Mouse (Mus musculus): ENCODE measurements at regions not wholly inside any gene's neighbourhood (a gene's known extent, or its start where the extent isn't known, plus 50 kb on each side); places are given as distances from the start of the nearest gene placed in this dataset.
"Not testable (repeated sequence)": the region's sequence is repeated elsewhere in the genome, so short reads cannot be mapped to it uniquely, and the experiment has no call there.

DNA sequence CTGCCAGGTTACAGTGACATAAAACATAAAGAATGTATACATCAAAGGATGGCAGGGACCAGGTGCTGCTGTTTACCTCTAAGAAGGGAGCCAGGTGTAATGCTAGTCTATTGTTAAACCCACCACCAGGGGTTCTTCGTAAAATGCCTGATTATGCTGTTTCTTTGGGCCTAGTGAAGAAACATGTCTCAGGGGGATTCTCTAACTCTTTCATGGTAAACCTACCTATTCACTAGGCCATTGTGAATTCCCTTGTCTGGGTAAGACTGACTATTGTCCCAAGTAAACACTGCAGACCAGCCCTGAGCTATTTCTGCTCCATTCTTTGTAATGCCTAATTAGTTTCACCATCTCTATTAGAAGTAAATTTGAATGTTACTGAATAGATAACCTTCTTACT is 194.3 kb upstream of the Tmem47 start:
- not testable (repeated sequence) for H3K4me2 ChIP-seq (ENCODE audit: low read depth); H3K27ac ChIP-seq (ENCODE audit: low read depth, low read length); H3K27me3 ChIP-seq (ENCODE audit: control insufficient read depth, insufficient read depth, low read length); ATAC-seq (ENCODE audit: insufficient read depth, low FRiP score, low TSS enrichment); H3K9me3 ChIP-seq (ENCODE audit: control insufficient read depth, low read length); H3K4me1 ChIP-seq (ENCODE audit: control insufficient read depth, insufficient read depth, low read length); DNase-seq (ENCODE audit: low spot score); H3K9ac ChIP-seq (ENCODE audit: low read length); H3K36me3 ChIP-seq (ENCODE audit: control insufficient read depth, insufficient read depth, low read length); H3K4me3 ChIP-seq (ENCODE audit: low read depth, low read length)
- 90% methylated on average over 1 of the region's 1 CpGs for WGBS

DNA sequence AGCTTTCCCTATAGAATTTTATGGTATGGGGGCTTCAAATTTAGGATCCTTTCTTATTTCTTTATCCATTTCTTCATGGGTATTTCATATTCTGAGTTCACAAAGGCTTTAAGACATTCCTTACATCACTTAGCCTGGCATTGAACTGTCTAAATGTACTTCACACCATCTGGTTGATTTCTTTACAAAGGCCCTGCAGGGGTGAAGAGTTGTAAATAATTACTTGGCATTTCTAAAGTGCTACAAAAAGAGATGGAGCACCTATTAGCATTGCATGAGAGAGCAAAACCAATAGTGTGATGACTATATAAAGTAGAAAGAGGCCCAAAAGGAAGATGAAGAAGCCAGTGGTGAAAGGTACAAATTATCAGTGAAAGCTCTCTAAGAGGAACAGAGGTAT is 169.0 kb upstream of the Tmem47 start:
- no peaks in the 10 kb centered on the region for H3K27me3 ChIP-seq (ENCODE audit: control insufficient read depth, insufficient read depth, low read length)
- no peaks in the 10 kb centered on the region for H3K36me3 ChIP-seq (ENCODE audit: control insufficient read depth, insufficient read depth, low read length)
- H3K9ac ChIP-seq (ENCODE audit: low read length): no peak overlapping the region
- no peaks in the 10 kb centered on the region for H3K9me3 ChIP-seq (ENCODE audit: control insufficient read depth, low read length)
- no peak overlapping the region for H3K4me2 ChIP-seq (ENCODE audit: low read depth)
- DNase-seq (ENCODE audit: low spot score) (peak; percentile 37), ATAC-seq (ENCODE audit: insufficient read depth, low FRiP score, low TSS enrichment) (peak; percentile 85)
- H3K4me3 ChIP-seq (ENCODE audit: low read depth, low read length): no peak overlapping the region
- H3K4me1 ChIP-seq (ENCODE audit: control insufficient read depth, insufficient read depth, low read length): no peaks in the 10 kb centered on the region
- no peak overlapping the region for H3K27ac ChIP-seq (ENCODE audit: low read depth, low read length)

DNA sequence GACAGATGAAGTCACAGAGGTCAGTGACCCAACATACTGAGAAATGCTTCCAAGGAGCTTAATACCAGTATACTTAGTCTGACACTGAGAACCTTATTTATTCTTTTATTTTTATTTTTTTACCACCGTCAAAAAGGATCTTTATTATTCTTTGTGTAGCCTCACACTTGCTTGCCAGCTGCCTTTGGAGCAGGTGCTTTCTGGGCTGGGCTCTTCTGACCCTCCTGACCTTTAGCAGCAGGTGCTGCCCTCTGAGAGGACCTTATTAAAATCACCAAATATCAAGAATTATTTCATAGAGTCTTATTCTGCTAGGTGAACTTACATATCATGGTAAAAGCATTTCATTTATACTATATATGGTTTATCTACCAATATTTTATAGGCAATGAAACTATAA is 137.8 kb upstream of the Tmem47 start:
- H3K4me3 ChIP-seq (ENCODE audit: low read depth, low read length): no peak overlapping the region
- H3K27me3 ChIP-seq (ENCODE audit: control insufficient read depth, insufficient read depth, low read length): no peaks in the 10 kb centered on the region
- H3K9ac ChIP-seq (ENCODE audit: low read length): no peak overlapping the region
- no peaks in the 10 kb centered on the region for H3K9me3 ChIP-seq (ENCODE audit: control insufficient read depth, low read length)
- 86% methylated on average over 1 of the region's 1 CpGs for WGBS
- no peak for DNase-seq (ENCODE audit: low spot score)
- H3K4me2 ChIP-seq (ENCODE audit: low read depth): no peak overlapping the region
- H3K36me3 ChIP-seq (ENCODE audit: control insufficient read depth, insufficient read depth, low read length): no peaks in the 10 kb centered on the region
- H3K27ac ChIP-seq (ENCODE audit: low read depth, low read length): no peak overlapping the region
- ATAC-seq (ENCODE audit: insufficient read depth, low FRiP score, low TSS enrichment): no peak
- no peaks in the 10 kb centered on the region for H3K4me1 ChIP-seq (ENCODE audit: control insufficient read depth, insufficient read depth, low read length)
